Mouse (Mus musculus) retina, embryonic 14.5 days (tissue): ENCODE measurements around the gene Cdc42ep2.

Experiments
- DNase-seq: peaks from one replicate; pipeline ENCODE4 v3.0.0-alpha.2; 2015; ENCODE audit warnings: low spot score

Cdc42ep2 gene

GRCm38 (mm10) chr19:5924713-5925093 lies at the start of gene Cdc42ep2:
TSS of gene Cdc42ep2 (minus strand) at chr19:5924816.
- DNase-seq = peak; percentile 95

- DNase-seq = no peak
Measured at GRCm38 (mm10) chr19:5967664-5968063, 43.0 kb upstream of the Cdc42ep2 start.

DNA sequence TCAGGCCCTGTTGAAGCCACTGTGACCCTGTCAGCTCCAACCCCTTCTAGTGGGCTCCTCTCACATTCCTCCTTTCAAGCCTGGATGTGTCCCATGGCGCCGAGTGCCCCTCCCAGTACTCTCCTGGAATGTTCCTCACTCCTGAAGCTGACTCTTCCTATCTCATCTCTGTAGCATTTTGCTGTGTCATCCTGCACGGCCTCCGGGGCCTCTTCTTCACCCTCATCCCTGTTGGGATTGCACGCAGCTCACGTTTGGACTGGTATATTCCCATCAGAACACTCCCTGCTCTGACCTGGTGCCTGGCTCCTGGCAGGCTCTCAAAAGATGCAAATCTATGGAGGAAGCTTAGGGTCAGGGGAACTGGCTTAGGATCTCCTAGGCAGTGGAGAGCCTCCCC lies 42.2 kb upstream of the Cdc42ep2 start:
- DNase-seq = no peak

DNA sequence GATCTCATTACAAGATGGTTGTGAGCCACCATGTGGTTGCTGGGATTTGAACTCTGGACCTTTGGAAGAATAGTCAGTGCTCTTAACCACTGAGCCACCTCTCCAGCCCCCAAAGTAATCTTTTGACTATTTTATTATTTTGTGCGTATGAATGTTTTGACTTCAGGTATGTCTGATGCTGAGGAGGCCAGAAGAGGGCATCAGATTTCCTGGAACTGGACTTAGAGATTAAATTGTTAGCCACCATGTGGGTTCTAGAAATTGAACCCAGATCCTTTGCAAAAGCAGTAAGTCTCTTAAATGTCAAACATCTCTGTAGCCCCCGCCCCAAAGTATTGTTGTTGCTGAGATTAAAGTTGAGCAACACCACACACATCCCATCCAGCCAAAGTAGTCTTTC lies 41.3 kb upstream of the Cdc42ep2 start:
- DNase-seq = no peak

DNA sequence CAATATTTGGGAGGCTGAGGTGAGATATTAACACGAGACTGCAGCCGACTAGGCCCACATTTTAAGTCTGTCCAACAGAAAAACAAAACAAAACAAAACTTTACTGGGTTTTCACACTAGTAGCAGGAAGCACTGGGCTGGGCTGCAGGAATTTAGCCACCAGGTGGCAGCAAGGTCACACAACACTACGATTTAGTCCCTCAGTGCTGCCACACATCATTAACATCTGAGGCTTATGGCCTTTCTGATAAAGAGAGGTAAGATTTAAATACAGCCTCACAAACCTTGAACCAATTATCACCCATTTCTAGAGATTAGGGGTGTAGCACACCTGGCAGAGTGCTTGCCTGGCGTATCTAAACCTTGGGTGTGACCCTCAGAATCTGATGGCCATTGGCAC lies 40.7 kb upstream of the Cdc42ep2 start:
- DNase-seq = peak; percentile 94

- peak; percentile 6 for DNase-seq
Measured at GRCm38 (mm10) chr19:5964804-5965203, 40.2 kb upstream of the Cdc42ep2 start.

- DNase-seq = peak; percentile 94
Measured at GRCm38 (mm10) chr19:5963883-5964562, 39.4 kb upstream of the Cdc42ep2 start, which contains the start of gene Pola2. TSS of gene Pola2 (minus strand) at chr19:5964202.

DNA sequence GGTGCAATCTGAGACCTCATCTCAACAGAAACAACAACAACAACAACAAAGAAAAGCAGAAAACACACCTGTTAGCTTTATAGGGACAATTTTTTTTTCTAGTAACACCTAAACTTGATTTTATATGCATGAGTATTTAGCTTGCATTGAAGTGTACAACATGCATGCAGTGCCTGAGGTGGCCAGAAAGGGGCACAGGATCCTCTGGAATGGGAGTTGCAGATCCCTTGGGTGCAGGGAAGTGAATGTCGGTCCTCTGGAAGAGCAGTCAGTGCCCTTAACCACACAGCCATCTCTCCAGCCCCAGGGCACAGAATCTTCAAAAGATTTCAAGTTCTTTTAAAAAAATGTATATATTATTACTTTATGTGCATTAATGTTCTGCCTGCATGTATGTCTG lies 38.0 kb upstream of the Cdc42ep2 start:
- peak; percentile 32 for DNase-seq

DNA sequence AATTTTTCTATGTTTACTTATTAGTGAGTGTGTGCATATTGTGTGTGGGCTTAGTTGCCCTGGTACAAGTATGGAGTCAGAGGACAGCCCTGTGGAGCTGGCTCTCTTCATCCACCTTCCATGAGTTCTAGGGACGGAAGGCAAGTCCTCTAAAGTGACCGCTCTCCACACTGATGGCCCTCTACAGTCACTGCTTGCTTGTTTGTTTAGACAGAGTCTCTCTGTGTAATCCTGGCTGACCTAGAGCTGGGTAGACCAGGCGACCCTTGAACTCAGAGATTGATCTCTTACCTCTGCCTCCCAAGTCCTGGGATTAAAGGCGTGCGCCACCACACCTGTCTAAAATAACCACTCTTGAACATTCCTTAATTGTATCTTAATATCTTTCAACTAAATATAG lies 32.8 kb upstream of the Cdc42ep2 start:
- no peak for DNase-seq

DNA sequence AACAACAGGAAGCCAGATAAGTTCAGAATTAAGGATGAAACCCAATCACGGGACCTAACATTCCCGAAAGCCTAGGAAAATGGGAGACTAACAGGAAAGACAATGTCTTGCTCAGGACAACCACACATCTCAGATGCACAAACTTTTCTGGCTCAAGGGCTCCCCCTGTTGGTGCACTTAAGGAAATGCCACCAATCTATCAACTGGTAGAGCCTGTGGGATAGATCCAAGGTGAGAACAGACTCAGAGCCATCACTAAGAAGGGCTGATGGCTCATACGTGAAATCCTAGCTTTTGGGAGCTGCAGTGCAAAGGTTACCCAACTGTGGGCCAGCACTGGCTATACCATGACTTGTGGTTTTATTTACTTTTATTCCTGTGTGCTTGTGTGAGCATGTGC lies 32.1 kb upstream of the Cdc42ep2 start:
- peak; percentile 91 for DNase-seq

- no peak for DNase-seq
Measured at GRCm38 (mm10) chr19:5955704-5956670, 31.4 kb upstream of the Cdc42ep2 start.

DNA sequence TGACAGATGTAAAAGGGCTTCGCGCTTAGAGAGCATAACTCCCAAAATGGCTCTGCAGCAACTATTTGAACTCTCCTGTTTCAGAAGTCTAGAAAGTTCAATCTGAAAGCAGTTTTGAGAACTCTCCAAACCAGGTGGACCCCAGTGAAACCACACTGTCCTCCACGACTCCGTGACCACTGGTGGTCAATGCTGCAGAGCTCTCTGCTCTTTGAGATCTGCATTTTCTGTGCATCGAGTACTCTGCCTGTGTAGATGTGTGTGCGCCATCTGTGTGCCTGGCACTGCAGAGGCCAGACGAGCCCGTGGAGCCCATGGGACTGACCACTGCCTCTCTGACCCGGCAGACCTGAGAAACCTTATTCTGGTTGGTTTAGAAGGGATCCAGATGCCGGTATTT lies 30.3 kb upstream of the Cdc42ep2 start:
- no peak for DNase-seq

GRCm38 (mm10) chr19:5954031-5954710 lies 29.6 kb upstream of the Cdc42ep2 start:
- no peak for DNase-seq

- no peak for DNase-seq
Measured at GRCm38 (mm10) chr19:5953201-5953770, 28.7 kb upstream of the Cdc42ep2 start.

DNA sequence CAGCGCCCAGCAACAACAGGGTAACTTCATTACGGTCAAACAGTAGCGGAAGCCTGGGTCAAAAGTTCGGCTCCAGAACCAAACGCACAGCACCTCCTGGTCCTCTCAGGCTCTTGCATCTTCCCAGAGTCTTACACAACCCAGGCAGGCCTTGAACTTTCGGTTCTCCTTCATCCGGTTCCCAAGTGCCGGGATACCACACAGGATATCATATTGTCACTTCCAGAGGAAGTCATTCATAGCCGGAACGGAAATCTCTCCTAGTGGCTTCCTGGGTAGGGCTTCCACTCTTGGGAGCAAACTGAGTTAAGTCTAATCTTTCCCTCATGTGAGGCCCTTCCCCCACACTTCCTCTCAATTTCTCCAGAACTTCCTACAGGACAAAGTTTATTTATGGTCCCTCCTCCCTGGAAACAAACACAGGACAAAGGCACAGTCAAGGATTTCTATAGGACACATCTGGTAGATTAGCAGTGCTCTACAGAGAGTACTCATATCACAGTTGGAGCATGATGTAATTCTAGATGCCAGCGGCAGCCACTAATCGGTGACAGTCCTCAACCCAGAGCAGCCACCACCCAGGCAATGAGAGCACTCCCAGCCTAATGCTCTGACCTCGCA lies 27.6 kb upstream of the Cdc42ep2 start:
- no peak for DNase-seq

DNA sequence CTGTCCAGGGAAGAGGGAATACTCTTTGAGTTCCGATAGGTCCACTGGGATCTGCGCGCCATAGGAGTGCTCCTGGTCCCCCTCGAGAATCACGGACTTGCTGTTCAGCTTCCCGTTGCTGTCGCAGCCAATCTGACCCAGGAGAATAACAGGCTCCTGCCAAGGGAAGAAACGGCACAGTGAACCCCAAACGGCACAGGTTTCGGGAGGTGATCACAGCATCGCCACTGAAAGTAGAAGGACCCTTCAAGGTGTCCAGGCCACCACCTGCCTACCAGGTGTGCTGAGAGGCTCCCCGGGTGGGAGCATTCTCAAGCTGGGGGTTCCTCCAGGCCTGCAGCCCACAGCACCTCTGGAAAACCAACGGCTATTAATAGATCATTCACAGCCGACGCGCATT lies 27.0 kb upstream of the Cdc42ep2 start:
- DNase-seq = no peak

DNA sequence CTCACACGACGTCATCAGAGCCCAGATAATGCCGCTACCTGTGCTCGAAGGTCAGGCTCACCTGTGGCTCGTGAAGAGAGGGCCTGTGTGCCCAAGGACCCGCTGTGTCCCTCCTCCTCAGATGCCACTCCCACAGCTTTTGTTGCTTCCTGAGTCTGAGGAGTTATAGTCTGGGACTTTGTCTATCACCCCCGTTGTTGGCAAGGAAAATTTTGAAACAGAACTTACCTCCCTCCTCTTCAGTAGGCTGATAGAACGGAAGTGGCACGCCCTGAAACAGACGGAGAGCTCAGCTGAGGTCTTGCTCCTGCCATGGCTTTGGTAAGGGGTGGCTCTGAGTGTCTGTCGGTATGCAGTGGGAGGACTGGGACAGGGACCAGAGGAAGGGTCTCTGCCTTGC lies 25.6 kb upstream of the Cdc42ep2 start:
- no peak for DNase-seq

GRCm38 (mm10) chr19:5945891-5946290 lies 21.3 kb upstream of the Cdc42ep2 start:
- no peak for DNase-seq

DNA sequence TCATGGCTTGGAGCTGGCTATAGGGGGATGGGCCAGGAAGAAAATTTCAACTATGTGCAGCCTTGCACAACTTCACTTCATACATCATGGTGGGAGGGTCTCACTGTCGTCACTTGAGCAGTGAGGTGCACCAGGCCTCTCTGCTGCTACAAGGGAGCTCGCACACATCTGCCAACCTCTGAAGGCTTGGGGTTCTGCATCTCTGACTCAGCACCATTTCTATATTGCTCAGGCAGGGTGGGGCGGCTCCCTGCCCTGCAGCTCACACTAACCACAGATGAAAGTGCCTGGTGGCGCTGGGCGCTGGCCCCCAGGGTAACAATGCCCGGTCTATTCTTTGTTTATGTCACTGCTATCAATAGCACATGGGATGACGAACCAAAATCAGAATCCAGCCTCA lies 20.4 kb upstream of the Cdc42ep2 start:
- no peak for DNase-seq

GRCm38 (mm10) chr19:5944145-5944544 lies 19.5 kb upstream of the Cdc42ep2 start:
- DNase-seq = no peak

DNA sequence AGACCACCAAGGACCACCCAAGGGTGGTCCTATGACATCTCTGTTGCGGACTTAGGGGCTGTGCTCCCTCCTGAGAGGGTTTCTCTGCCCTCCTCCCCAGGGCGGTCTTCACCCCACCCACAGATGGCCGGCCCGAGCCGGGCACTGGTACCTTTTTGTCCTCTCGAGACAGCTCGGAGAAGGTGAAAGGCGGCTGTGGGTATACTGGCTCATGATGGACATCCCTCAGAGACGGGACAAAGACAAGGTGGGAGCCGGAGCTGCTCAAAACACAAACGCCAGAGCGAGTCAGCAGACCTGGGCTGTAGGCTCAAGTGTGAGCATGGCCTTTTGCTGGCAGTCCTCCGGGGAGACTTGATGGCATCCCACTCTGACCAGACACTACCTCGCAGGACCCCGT lies 18.8 kb upstream of the Cdc42ep2 start:
- no peak for DNase-seq

GRCm38 (mm10) chr19:5942581-5942980 lies 18.0 kb upstream of the Cdc42ep2 start:
- DNase-seq = no peak
